Mouse (Mus musculus) lung, postnatal 36 days (tissue): ENCODE data around the gene Aatk.

Experiments
- DNase-seq: peaks from one replicate; pipeline ENCODE4 v3.0.0; 2022; ENCODE audit warnings: mixed read lengths

Gene Aatk

GRCm38 (mm10) chr11:120051124-120051811 lies 4.3 kb upstream of the Aatk start:
- no peak for DNase-seq

DNA sequence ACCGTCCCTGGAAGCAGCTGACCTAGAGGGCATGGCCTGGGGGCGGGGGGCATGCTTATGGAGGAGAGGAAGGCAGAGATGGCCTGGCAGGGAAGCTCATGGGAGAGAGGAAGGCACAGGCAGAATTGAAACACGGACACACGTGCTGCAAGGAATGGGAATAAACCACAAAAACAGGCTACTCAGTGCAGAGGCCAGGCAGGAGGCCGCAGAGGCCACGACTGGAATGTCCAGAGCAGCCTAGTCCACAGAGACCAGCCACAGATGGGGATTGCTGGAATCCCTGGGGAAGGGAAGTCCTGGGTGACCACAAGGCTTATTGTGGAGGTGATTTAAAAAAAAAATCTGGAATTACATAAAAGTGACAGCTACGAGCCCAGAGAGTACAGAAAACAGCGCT lies 2.1 kb upstream of the Aatk start:
- no peak for DNase-seq

GRCm38 (mm10) chr11:120048252-120048556 lies 1.2 kb upstream of the Aatk start:
- no peak for DNase-seq

DNA sequence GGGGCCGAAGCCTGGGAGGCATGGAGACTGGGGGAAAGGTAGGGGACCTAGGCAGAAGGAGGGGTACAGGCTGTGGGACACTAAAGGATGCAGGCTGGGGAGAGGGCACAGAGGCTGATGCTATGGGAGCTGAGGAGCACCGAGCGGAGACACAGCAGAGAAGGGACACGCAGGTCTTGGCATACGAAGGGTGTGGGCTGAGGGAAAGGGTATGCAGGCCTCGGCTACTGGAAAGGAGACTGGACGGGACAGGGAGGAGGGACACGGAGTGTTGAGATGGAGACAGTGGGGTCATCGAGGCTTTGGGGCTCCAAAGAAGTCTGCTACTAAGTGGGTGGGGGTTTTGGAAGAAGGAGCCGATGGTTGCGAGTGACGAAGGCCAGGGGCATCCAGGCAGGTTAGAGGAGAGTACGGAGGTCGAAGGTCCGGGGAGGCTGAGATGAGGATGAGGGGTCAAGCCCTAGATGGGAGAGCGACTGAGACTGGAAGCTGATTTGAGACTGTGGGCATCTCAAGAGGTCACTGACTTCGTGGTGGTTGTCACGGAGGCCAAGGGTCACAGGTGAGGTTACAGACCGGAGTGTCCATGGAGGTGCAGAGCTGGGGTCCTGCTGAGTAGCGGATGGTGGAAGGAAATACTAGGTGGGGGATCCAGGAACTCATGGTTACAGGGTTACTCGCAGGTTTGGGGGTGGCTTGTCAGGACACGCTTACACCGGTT lies 724 bp upstream of the Aatk start:
- DNase-seq, result no peak

- no peak for DNase-seq
These were observed 971 bp downstream of the Aatk start for GRCm38 (mm10) chr11:120045839-120046552.

DNA sequence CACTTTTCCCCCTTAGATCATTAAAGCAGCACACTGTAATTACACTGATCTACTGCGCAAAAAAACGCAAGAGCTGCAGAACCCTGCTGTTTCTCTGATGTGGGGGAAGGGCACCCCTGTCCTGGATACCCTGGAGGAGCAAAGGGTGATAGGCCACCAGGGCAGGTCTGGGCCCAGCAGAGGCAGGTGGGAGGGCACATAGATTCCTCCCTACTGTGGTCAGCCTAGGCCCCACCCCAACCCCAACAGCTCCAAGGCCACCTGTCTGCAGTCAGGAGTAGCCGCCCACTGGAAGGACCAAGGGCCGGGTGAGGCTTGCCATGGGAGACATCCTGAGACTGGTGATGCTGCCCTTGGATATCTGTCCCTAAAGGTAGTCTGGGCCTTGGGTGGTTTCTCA lies 1.6 kb downstream of the Aatk start:
- no peak for DNase-seq

GRCm38 (mm10) chr11:120042141-120042838 lies 4.7 kb downstream of the Aatk start:
- peak; percentile 60 for DNase-seq

GRCm38 (mm10) chr11:120041191-120042123 lies 5.5 kb downstream of the Aatk start:
- DNase-seq, result peak; percentile 94

GRCm38 (mm10) chr11:120040440-120040839 lies 6.5 kb downstream of the Aatk start:
- peak; percentile 76 for DNase-seq

- peak; percentile 81 for DNase-seq
These were observed 7.4 kb downstream of the Aatk start for GRCm38 (mm10) chr11:120039581-120039980.

- DNase-seq, result peak; percentile 64
These were observed 12.2 kb downstream of the Aatk start for GRCm38 (mm10) chr11:120034762-120035161.

GRCm38 (mm10) chr11:120034306-120034705 lies 12.7 kb downstream of the Aatk start:
- no peak for DNase-seq

DNA sequence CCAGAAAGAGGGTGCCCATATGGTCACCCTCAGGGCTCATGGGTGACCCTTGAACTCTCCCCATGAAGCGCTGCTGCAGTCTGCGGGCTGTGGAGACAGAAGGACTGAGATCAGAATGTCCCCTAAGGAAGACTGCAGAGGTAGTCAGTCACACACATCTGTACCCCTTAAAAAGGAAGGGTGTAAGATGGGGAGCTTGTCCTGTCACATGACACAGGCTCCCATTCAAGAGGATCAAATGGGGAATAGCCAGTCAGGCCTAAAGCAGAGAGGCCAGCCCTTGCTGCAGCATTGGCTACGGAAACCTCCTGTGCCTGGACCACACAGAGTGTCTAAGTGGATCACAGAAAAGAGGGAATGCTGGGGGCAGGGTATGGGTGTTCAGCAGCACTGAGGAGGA lies 13.5 kb downstream of the Aatk start:
- DNase-seq, result no peak

DNA sequence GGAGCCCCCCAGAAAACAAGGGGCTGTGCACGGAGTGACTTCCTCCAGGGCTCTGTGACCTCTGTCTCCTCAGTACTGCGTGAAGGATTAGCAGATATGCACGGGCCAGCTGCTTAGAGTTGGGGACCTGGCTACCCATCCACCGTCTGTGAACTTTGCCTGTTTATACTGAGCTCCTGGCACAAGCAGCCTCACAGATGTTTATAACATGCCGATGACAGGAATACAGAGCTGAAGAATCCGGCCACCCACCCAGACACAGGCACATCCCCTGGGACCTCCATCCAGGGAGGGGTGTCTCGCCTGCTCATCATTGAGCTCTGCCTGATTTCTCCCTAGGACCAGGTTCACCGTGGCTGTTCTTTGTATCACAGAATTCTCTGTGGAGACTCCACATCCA lies 14.9 kb downstream of the Aatk start:
- DNase-seq, result peak; percentile 37

DNA sequence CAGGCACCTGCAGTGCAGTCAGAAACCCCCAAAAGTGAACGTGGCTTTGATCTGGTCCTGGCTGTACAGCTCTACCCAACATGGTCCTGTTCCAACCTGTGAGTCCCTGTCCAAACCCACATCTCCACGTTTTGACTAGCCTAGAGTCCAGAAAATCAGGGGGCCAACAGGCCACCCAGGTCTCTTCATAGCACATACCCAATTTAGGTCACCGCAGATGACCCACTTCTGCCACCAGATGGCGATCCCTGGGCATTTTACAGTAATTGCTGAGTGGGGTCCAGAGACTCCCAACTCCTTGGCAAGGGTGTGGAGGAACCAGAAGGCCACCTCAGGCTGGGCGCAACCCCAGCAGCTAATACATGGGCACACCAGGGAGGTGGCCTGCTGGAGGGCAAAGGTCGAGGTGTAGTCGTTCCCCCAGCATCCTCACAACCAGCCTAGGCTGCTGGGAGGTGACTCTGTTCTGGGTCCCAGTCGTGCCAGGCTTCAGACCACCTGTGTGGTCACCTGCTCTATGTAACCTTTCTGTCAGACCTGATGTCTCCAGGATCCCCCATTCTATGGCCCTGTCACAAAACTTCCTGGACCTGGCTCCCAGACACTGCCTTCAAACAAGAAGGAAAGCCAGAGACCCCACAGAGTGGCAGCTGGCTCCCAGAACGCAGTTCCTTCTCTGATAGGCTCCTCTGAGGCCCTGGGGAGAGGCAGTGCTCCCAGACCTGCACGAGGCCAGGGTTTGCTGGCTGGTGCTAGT lies 16.6 kb downstream of the Aatk start:
- peak; percentile 80 for DNase-seq

- no peak for DNase-seq
These were observed 17.4 kb downstream of the Aatk start for GRCm38 (mm10) chr11:120029431-120030144.

- peak; percentile 33 for DNase-seq
These were observed 18.5 kb downstream of the Aatk start for GRCm38 (mm10) chr11:120028319-120029092.

DNA sequence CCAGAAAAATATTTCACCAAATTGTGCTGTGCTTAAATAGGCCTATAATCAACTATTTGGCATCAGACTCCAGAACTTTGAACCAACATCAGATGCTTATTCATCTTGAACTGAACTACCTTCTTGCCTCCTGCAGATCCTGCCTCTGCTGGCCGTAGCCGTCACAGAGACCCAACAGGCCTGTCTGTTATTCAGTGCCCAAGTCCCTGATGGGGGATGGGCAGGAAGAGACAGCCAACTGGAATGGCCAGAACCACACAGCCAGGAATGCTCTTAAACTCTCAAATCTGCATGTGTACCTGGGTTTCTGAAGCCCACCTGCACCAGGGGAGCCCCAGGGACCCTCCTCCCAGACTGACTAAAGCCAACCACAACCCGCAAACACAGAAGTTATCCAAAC lies 20.0 kb downstream of the Aatk start:
- no peak for DNase-seq

DNA sequence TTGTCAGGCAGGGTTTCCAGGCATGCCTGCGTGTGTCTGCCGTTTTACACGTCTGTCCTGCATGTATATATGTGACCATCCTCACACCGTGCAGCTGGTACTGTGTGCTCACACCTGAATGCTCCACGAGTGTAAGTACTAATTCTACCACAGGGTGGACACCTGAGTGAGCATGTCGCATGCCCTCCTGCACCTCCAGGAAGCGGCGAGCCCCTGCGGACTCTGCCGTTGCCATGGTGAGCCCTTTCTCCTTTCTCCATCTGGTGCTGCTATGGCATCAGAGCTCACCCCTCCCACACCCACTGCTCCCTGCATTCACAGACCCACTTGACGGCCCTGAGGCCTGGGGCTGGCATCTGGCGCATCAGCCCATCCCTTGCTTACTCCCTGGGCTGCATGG lies 24.1 kb downstream of the Aatk start:
- DNase-seq, result no peak

DNA sequence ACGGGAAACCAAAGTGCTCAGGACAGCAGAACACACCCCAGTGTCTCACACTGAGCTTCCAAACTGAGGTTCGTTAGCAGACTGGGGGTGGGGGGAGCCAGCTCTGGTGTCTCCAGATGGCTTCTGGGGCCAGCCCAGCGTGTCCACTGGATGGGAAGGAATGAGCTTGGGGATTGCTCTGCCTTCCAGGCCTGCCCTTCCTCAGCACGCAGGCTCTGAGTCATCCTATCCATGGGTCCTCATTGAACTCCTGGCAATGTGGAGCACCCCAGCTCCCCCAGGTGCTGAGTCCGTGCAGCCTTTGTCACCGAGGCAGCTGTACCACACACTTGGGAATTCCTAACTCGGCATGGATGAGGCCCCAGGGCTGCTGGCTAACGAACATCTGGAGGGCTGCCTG lies 24.8 kb downstream of the Aatk start:
- DNase-seq, result no peak
